Mouse (Mus musculus) olfactory bulb, adult 2 months (tissue): ENCODE results near the gene Kcnrg.

Experiments
- CTCF ChIP-seq: fragments of 200-500 bp; IDR thresholded peaks from 2 replicates; pipeline ENCODE4 v1.5.1; 2012; ENCODE audit warnings: low read depth, mild to moderate bottlenecking, low read length, moderate library complexity; ENCODE audit not compliant: insufficient read depth
- POLR2A ChIP-seq: fragments of 200-500 bp; IDR thresholded peaks from 2 replicates; pipeline ENCODE4 v1.6.1; 2012; ENCODE audit warnings: mild to moderate bottlenecking, low read depth, low read length, moderate library complexity; ENCODE audit not compliant: insufficient read depth

- TF ChIP-seq CTCF (no peak), POLR2A (no peak)
Measured at GRCm38 (mm10) chr14:61635969-61636368, 28.7 kb downstream of the Kcnrg start.
